Mouse (Mus musculus): ENCODE measurements at regions not wholly inside any gene's neighbourhood (a gene's known extent, or its start where the extent isn't known, plus 50 kb on each side); places are given as distances from the start of the nearest gene placed in this dataset.

DNA sequence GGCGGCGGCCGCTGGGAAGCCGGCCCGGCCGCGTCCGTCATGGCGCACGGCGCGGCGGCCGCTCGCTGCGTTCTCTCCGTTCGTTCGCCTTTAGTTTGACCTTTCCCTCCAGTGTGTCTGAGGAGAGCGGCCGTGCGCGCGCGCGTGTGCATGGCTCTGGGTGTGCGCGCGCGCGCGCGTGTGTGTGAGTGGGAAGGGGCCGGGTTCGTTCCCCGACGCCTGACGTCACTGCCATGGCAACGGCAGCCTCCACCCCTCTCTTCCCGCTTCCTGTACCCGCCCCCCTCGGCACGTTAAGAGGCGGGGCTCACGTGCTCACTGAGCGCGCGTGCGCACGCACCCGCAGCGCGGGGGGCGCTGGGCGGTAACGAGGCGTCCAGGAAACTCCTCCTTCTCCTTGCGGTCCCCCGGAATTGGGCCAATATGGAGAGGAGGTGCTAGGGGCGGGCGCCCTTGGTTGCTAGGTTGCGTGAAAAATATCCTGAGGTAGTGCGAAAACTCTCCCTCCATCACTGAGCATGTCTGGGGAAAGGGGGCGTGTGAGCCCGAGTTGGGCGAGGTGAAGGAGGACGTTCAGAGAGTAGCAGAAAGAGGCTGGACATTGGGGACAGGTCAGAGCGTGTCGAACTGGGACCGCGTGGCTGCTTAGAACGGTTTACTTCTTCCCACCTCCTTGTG is 1862.5 kb upstream of the Lrrc6 start:
- TF ChIP-seq CTCF (IDR thresholded peaks at IDR 0.05 in 2 of 3, conservative IDR thresholded peaks at IDR 0.05 in 1 of 3; ENCODE audit: control insufficient read depth in 1 of 3, insufficient read depth in 1 of 3, low read depth in 2 of 3, low read length in 3 of 3, poor library complexity in 1 of 3, severe bottlenecking in 1 of 3) (no peak), EP300 (IDR thresholded peaks at IDR 0.05; ENCODE audit: low read depth in 1 of 2, low read length in 2 of 2) (0 out of 4 replicates have a peak, but pooled peaks of 1 of the 2 experiments have one; percentile 2), GATA1 (IDR thresholded peaks at IDR 0.05; ENCODE audit: low read depth, low read length) (no peak), POLR2AphosphoS2 (IDR thresholded peaks at IDR 0.05; ENCODE audit: low read length) (peak; percentile 61; the same call in 1 of the 2 replicates), ZKSCAN1 (IDR thresholded peaks at IDR 0.05; ENCODE audit: low read depth, low read length) (no peak), BHLHE40 (IDR thresholded peaks at IDR 0.05; ENCODE audit: borderline replicate concordance, low read depth, low read length) (peak; percentile 100)

All from MEL (cell line).